Mouse (Mus musculus) thymus, postnatal 36 days (tissue): Measurements from ENCODE around the gene Pdss1.
"Not testable (repeated sequence)": the region's sequence is repeated elsewhere in the genome, so short reads cannot be mapped to it uniquely, and the experiment has no call there.

Experiments
- DNase-seq, 2 experiments: peaks; one replicate each; pipeline ENCODE4 v3.0.0; 2022; ENCODE audit warnings: mixed read lengths in 2 of 2

The Pdss1 gene

GRCm38 (mm10) chr2:22895282-22896273 lies at the start of gene Pdss1:
Gene Pdss1, plus strand, starts transcription at chr2:22895522.
- DNase-seq = peak; percentile 79 to 83

- DNase-seq = no peak
Measured at GRCm38 (mm10) chr2:22851900-22852299, 43.4 kb upstream of the Pdss1 start.

DNA sequence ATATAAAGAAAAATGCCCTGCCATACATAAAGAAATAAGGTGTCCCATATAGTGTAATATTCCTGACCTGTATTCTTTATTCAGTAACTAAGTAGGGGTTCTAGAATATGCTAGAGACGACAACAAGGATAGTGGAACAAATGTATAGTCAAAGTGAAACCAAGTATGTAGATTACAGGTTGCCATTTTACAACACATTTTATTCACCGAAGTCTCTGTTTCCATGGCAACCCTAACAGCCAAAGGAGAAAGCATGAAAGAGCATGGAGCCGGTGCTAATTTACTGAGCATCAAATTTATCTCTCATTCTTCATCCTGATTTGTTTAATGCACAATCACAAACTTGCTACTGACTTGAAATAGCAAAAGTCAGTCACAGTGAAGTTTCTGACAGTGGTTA lies 37.8 kb upstream of the Pdss1 start:
- no peak for DNase-seq

- DNase-seq = no peak
Measured at GRCm38 (mm10) chr2:22862194-22862593, 33.1 kb upstream of the Pdss1 start.

- DNase-seq = peak; percentile 60 to 67
Measured at GRCm38 (mm10) chr2:22864394-22865037, 30.8 kb upstream of the Pdss1 start.

DNA sequence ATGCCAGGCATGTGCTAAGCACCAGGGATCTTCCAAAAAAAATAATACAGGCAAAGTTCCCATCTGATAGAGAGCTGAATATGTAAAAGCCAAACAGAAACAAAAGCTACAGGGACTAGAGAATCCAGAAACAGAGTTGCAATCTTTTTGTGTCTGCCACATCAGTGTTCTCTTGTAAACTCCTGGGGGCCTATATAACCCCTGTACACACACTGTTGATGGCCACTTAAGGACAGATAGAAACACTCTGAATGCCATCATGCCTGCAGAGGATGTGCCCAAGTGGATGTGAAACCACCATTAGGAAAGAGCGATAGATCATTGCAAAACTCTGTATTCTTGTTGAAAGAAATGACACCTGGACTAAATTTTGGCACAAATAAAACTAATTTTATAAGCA lies 29.5 kb upstream of the Pdss1 start:
- no peak for DNase-seq

GRCm38 (mm10) chr2:22866894-22867424 lies 28.4 kb upstream of the Pdss1 start:
- DNase-seq = no peak

DNA sequence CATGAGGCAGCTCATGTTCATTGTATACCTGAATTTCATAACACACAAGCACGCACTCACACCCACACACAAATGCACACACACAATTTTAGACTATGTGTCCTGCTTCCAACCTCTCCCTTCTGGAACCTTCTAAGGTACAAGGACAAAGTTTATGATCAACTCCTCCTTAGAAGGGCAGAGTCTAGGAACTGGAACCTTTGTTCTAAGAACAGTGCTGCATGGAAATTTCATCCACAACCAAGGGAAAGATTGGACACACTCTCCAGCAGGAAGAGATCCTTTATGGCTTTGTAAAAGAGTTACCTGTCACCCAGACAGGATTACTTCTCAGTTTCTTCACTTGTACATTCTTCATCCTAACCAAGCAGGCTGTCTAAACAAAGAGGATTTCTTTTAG lies 22.2 kb upstream of the Pdss1 start:
- DNase-seq = no peak

- DNase-seq = peak in 1 of 2 experiments; percentile 28
Measured at GRCm38 (mm10) chr2:22874628-22875027, 20.7 kb upstream of the Pdss1 start.

DNA sequence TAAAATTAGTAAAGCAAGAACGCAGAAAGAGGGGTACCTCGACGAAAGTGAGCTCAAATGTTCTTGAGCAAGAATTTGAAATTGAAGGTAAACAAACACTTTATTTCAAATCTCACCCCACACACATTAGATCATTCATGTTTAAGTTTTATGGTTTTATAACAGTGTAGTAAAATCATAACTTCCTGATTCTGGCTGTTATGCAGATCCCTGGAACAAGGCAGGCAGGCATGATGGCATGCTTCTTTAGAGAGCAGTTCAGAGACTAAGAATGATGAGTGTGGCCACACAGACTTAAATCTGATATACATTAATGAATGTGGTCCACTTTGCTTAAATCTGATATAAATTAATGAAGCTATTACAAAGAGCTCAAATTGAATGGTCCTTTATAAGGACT lies 18.7 kb upstream of the Pdss1 start:
- DNase-seq = no peak

DNA sequence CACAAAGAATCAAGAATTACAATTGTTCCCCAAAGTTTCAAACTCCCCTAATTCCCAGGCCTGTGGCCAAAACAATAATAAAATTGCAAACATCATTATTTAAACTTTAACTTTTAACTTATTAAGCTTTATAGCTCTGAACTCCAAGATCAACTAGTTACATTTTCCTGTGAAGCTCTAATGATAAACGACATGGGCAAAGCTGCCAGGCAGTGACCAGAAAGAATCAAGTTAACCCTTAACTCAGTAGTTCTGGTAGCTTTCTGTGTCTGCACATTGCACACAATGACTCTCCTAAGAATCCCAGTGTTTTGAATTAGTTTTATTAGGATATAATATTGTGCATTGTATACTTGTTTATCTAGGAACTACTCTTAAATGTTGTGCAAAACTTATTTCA lies 16.5 kb upstream of the Pdss1 start:
- no peak for DNase-seq

DNA sequence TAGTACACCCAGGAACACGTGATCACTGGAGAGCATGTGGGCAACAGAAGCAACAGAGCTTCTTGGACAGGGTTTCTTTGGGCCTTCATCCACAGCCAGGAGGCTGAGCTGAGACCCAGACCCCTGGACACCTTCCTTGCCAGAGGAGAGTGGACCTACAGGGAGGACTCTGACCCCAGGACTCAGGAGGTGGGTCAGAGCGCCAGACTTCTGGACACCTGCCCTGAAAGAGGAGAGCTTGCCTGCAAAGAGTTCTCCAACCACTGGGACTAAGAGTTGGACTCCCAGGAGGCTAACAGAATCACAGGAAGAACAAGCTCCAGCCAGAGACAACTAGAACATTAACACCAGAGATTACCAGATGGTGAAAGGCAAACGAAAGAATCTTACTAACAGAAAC lies 14.6 kb upstream of the Pdss1 start:
- not testable (repeated sequence) for DNase-seq

DNA sequence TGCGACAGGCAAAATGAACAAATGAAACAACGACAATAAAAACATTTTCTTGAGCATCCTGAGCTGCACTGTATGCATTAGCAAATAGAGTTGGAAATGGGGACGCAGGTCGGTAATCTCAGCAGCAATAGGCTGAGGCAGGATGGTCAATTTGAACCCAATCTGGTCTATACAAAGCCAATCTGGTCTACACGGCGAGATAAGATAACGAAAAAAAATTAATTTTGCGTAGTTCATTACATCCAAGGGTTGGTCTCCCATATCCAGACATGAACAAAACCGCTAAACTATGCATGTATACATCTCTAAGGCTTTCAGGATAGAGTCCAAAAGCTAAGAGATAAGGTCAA lies 415 bp upstream of the Pdss1 start:
- no peak for DNase-seq

DNA sequence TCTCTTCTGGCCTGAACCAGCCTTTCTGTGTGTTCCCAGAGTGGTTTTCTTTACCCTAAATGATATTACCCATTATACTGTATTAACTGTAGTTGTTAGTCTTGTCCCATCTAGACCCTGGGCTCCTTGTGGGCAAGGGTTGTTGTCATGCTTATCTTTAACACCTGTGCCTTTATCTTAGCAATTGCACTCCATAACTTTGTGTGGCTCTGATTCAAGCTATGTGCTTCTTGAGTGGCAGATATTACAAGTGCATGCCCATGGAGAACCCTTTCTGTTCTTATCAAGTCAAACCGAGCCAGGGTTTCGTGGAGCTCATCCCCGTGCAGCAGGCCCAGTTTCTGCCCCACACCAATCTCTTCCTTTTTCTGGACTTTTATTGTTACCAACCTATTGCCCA lies 8.6 kb downstream of the Pdss1 start:
- no peak for DNase-seq

- DNase-seq = no peak
Measured at GRCm38 (mm10) chr2:22914421-22914820, 19.1 kb downstream of the Pdss1 start.

DNA sequence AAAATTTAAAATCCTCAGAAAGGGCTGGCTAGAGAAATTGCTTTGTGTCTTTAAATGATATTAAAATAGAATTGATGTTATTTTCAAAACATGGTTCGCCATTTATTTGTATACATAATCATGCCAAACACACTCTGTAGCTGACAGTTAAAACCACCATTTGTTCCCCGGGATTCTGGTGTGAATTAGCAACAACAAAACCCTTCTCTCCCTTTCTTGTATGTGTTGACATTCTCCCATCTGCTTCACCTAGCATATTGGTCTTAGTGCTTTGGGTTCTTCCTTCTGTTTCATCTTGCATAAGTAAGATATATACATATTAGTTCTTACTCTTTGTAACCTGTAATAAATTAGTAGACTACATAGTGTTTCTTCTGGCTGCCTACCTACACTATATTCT lies 23.3 kb downstream of the Pdss1 start:
- no peak for DNase-seq

DNA sequence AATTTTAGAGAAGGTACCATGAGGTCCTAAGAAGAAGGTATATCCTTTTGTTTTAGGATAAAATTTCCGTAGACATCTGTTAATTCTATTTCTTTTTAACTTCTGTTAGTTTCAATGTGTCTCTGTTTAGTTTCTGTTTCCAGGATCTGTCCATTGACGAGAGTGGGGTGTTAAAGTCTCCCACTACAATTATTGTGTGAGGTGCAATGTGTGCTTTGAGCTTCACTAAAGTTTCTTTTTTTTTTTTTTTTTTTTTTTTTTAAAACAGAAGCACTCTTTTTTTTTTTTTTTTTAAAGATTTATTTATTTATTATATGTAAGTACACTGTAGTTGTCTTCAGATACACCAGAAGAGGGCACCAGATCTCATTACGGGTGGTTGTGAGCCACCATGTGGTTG lies 30.6 kb downstream of the Pdss1 start:
- DNase-seq = not testable (repeated sequence)

DNA sequence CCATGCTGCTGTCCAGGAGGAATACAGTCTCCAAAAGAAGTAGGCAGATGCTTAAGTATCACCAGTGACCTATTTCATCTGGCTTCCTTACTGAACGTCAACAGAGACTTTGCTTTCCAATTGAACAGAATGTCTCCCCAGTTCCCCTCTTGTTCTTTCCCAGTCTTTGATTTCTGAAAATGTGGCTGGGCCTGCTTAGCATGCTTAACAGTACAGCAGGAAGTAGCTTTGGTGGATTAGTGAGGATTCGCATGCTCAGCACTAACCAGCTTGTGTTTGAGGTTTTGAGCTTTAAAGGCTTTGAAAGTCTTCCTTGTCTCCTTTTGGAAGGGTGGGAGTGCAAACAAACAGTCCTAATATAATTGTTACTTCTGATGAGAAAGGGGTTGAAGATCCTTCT lies 32.9 kb downstream of the Pdss1 start:
- DNase-seq = no peak

GRCm38 (mm10) chr2:22933556-22933955 lies 38.2 kb downstream of the Pdss1 start:
- DNase-seq = no peak

- DNase-seq = no peak
Measured at GRCm38 (mm10) chr2:22949956-22950355, 54.6 kb downstream of the Pdss1 start.

GRCm38 (mm10) chr2:22954278-22954677 lies 59.0 kb downstream of the Pdss1 start:
- no peak for DNase-seq

DNA sequence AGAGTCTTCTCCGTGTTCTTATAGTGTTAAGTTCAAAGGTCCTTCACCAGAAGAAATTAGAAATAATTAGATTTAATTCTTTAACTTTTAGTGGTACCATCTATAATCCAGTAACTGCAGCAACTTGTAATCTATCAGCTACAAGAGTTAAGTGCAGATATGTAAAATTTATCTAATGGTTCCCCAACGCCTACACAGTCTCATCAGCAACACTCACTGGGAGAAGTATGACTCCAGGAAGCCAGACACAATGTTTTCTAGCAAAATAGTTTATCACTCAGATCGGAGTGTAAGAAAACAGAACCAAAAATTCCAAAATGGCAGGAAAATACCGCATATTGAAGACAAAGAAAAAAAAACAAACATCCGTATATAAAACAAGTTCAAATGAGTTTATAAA lies 60.6 kb downstream of the Pdss1 start:
- no peak for DNase-seq

DNA sequence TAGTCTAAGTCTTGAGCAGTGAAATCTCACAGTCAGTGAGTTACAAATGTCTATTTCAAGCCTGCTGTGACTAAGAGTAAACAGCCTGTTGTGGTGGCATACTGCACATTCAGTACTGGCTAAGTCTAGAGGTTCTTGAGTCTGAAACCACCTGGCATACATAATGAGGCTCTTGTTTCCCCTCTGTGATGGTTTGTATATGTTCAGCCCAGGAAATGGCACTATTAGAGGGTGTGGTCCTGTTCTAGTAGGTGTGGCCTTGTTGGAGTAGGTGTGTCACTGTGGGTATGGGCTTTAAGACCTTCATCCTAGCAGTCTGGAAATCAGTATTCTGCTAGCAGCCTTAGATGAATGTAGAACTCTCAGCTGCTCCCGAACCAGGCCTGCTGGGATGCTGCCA lies 62.1 kb downstream of the Pdss1 start:
- DNase-seq = no peak

GRCm38 (mm10) chr2:22961681-22962080 lies 66.4 kb downstream of the Pdss1 start:
- DNase-seq = no peak
